Mouse (Mus musculus) hindbrain, postnatal 0 days (tissue): Measurements from ENCODE around the gene Cped1. TPM values are rescaled to one million over a fixed set of nuclear protein-coding genes. Genes with fewer than 3 reads are reported as not detected.

Experiments used
- ATAC-seq: fragments of 200-750 bp; cut with Nextera tagmentation; 2 replicates; pipeline ENCODE4 v1.8.0; 2017; ENCODE audit warnings: mild to moderate bottlenecking, moderate TSS enrichment, moderate library complexity
- DNase-seq: peaks from one replicate; pipeline ENCODE4 v3.0.0-alpha.2; 2015; ENCODE audit warnings: low spot score
- H3K27ac ChIP-seq: fragments of 300-500 bp; sonication (generic); 2 replicates; pipeline ENCODE4 v1.5.1; 2014; ENCODE audit warnings: mild to moderate bottlenecking
- H3K27me3 ChIP-seq: fragments of 300-500 bp; sonication (generic); 2 replicates; pipeline ENCODE4 v1.6.1; 2014; ENCODE audit warnings: low read length, mixed read lengths; ENCODE audit not compliant: insufficient read depth
- H3K36me3 ChIP-seq: fragments of 300-500 bp; sonication (generic); 2 replicates; pipeline ENCODE4 v1.6.1; 2014; ENCODE audit warnings: low read length, mixed read lengths; ENCODE audit not compliant: insufficient read depth
- H3K4me1 ChIP-seq: fragments of 300-500 bp; sonication (generic); 2 replicates; pipeline ENCODE4 v1.6.1; 2014; ENCODE audit warnings: antibody characterized with exemption, low read length, mixed read lengths; ENCODE audit not compliant: insufficient read depth
- H3K4me2 ChIP-seq: fragments of 300-500 bp; sonication (generic); 2 replicates; pipeline ENCODE4 v1.6.1; 2014; ENCODE audit warnings: low read depth, mild to moderate bottlenecking, low read length, moderate library complexity, mixed read lengths
- H3K4me3 ChIP-seq: fragments of 300-500 bp; sonication (generic); 2 replicates; pipeline ENCODE4 v1.5.1; 2014; ENCODE audit warnings: low read length
- H3K9ac ChIP-seq: fragments of 300-500 bp; sonication (generic); replicated peaks from 2 replicates; pipeline ENCODE4 v1.6.1; 2014; ENCODE audit warnings: mild to moderate bottlenecking, low read length, moderate library complexity, mixed read lengths
- H3K9me3 ChIP-seq: fragments of 300-500 bp; sonication (generic); 2 replicates; pipeline ENCODE4 v1.6.1; 2016; ENCODE audit warnings: low read length, mixed read lengths
- CTCF ChIP-seq: IDR thresholded peaks from 2 replicates; pipeline ENCODE4 v1.5.1; 2016; ENCODE audit warnings: antibody characterized with exemption, control low read depth, low read depth
- WGBS: fragments of 180-500 bp; shearing (Covaris S2); extraction: QIAGEN DNeasy Blood & Tissue Kit; methylation state at CpG from one replicate; pipeline ENCODE4 v1.1.7; 2014; 5-methylcytosine and 5-hydroxymethylcytosine counted together
- polyA plus RNA-seq: library from polyadenylated mRNA; unstranded; fragments of >200 nt; fragmentation: Nextera tagmentation; extraction: Ambion mirVana; gene quantifications from 2 replicates; pipeline ENCODE4 v1.2.1, GENCODE M21; 2015
- total RNA-seq: library from RNA; depleted of rRNA; stranded (reverse); fragments of >200 nt; gene quantifications from 2 replicates; pipeline ENCODE4 v1.2.3, GENCODE M21; 2014

Gene Cped1
- total and polyA plus RNA-seq, 2 experiments from 2014 or later, result 3.1 to 4.6 TPM

GRCm38 (mm10) chr6:22097709-22098108, 112.0 kb downstream of the Cped1 start:
- TF ChIP-seq CTCF, result peak; percentile 64
- WGBS, result 43% methylated on average over 2 of the region's 2 CpGs
- ATAC-seq, result no peak

DNA sequence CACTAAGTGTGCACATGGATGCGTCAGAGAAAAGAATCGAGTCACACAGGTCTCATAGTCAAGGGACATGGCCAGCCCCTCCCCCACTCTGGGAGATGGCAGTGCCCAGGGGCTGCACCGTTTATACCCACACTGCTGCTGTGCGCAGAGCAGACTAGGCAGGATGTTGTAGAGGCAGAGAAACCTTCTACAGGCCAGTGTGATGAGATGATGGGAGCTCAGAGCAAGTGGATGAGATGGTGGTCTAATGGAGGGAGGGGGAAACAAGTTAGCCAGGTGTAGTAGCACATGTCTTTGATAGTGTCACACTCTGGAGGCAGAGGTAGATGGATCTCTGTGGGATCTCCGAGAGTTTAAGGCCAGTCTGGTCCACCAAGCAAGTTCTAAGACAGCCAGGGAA, 114.1 kb downstream of the Cped1 start:
- no peak for ATAC-seq
- no peak overlapping the region for H3K9ac ChIP-seq
- H3K4me2 ChIP-seq, result no peak overlapping the region
- no peaks in the 10 kb centered on the region for H3K36me3 ChIP-seq
- TF ChIP-seq CTCF, result no peak
- H3K4me1 ChIP-seq, result no peaks in the 10 kb centered on the region
- 81% methylated on average over 5 of the region's 5 CpGs for WGBS
- DNase-seq, result no peak
- no peaks in the 10 kb centered on the region for H3K27me3 ChIP-seq
- no peaks in the 10 kb centered on the region for H3K9me3 ChIP-seq
- no peak overlapping the region for H3K4me3 ChIP-seq
- H3K27ac ChIP-seq, result no peak overlapping the region

More at GRCm38 (mm10) chr6:22097709-22098108, 112.0 kb downstream of the Cped1 start:
- H3K27me3 ChIP-seq, result no peaks in the 10 kb centered on the region
- no peaks in the 10 kb centered on the region for H3K4me1 ChIP-seq
- H3K4me2 ChIP-seq, result no peak overlapping the region
- H3K36me3 ChIP-seq, result no peaks in the 10 kb centered on the region
- no peaks in the 10 kb centered on the region for H3K9me3 ChIP-seq
- no peak overlapping the region for H3K9ac ChIP-seq
- H3K27ac ChIP-seq, result no peak overlapping the region
- DNase-seq, result peak; percentile 85
- H3K4me3 ChIP-seq, result no peak overlapping the region

GRCm38 (mm10) chr6:22101939-22102338, 116.2 kb downstream of the Cped1 start:
- DNase-seq (no peak), ATAC-seq (no peak)
- Histone ChIP-seq H3K27ac (no peak overlapping the region), H3K27me3 (no peaks in the 10 kb centered on the region), H3K4me3 (no peak overlapping the region), H3K9me3 (no peaks in the 10 kb centered on the region), H3K36me3 (no peaks in the 10 kb centered on the region), H3K9ac (no peak overlapping the region), H3K4me1 (no peaks in the 10 kb centered on the region), H3K4me2 (no peak overlapping the region)
- TF ChIP-seq CTCF, result no peak
- WGBS, result 68% methylated on average over 3 of the region's 3 CpGs

DNA sequence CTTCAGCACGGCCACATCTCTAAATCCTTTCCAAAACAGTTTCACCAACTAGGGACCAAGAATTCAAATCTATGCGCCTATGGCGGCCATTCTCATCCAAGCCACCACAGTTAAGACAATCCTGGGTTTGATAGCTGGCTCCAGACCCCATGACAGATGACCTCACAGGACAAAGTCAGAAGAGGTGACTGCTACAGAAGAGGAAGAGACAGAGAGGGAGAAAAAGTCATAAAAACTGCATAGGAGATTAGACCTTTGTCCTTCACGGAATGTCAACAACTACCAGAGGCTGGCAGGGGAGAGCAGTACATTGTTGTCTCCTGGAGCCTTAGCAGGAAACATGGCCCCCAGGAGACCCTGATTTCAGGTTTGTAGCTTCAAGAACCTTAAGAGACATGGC, 117.0 kb downstream of the Cped1 start:
- Histone ChIP-seq H3K4me2 (no peak overlapping the region), H3K36me3 (no peaks in the 10 kb centered on the region), H3K9me3 (no peaks in the 10 kb centered on the region), H3K27me3 (no peaks in the 10 kb centered on the region), H3K27ac (no peak overlapping the region), H3K9ac (no peak overlapping the region), H3K4me3 (no peak overlapping the region), H3K4me1 (no peaks in the 10 kb centered on the region)
- DNase-seq, result no peak
- ATAC-seq, result no peak
- no peak for TF ChIP-seq CTCF
- WGBS, result 90% methylated on average over 4 of the region's 4 CpGs

- no peak overlapping the region for H3K4me3 ChIP-seq
- H3K4me1 ChIP-seq, result no peaks in the 10 kb centered on the region
- no peaks in the 10 kb centered on the region for H3K9me3 ChIP-seq
- 75% methylated on average over 3 of the region's 3 CpGs for WGBS
- TF ChIP-seq CTCF, result no peak
- no peak overlapping the region for H3K27ac ChIP-seq
- no peak overlapping the region for H3K4me2 ChIP-seq
- no peak overlapping the region for H3K9ac ChIP-seq
- H3K27me3 ChIP-seq, result no peaks in the 10 kb centered on the region
- DNase-seq (no peak), ATAC-seq (no peak)
- no peaks in the 10 kb centered on the region for H3K36me3 ChIP-seq
Observed at GRCm38 (mm10) chr6:22103713-22104112, 118.0 kb downstream of the Cped1 start.

GRCm38 (mm10) chr6:22104211-22104610, 118.5 kb downstream of the Cped1 start:
- ATAC-seq, result 0 out of 2 replicates have a peak, but pooled peaks have one; percentile 38
- Histone ChIP-seq H3K36me3 (no peaks in the 10 kb centered on the region), H3K4me2 (no peak overlapping the region), H3K9me3 (no peaks in the 10 kb centered on the region), H3K9ac (no peak overlapping the region), H3K4me3 (no peak overlapping the region), H3K27me3 (no peaks in the 10 kb centered on the region), H3K27ac (no peak overlapping the region), H3K4me1 (no peaks in the 10 kb centered on the region)
- TF ChIP-seq CTCF, result no peak
- DNase-seq, result peak; percentile 32
- 34% methylated on average over 8 of the region's 8 CpGs for WGBS

GRCm38 (mm10) chr6:22114079-22114478, 128.4 kb downstream of the Cped1 start:
- H3K9me3 ChIP-seq, result no peaks in the 10 kb centered on the region
- DNase-seq (no peak), ATAC-seq (no peak)
- H3K9ac ChIP-seq, result no peak overlapping the region
- no peak overlapping the region for H3K4me3 ChIP-seq
- H3K27ac ChIP-seq, result no peak overlapping the region
- no peaks in the 10 kb centered on the region for H3K4me1 ChIP-seq
- no peak overlapping the region for H3K4me2 ChIP-seq
- no peak for TF ChIP-seq CTCF
- no peaks in the 10 kb centered on the region for H3K36me3 ChIP-seq
- WGBS, result 90% methylated on average over 6 of the region's 6 CpGs
- H3K27me3 ChIP-seq, result no peaks in the 10 kb centered on the region
